Mouse (Mus musculus): ENCODE data around the gene Izumo3.
"Not testable (repeated sequence)": the region's sequence is repeated elsewhere in the genome, so short reads cannot be mapped to it uniquely, and the experiment has no call there.

Gene Izumo3

DNA sequence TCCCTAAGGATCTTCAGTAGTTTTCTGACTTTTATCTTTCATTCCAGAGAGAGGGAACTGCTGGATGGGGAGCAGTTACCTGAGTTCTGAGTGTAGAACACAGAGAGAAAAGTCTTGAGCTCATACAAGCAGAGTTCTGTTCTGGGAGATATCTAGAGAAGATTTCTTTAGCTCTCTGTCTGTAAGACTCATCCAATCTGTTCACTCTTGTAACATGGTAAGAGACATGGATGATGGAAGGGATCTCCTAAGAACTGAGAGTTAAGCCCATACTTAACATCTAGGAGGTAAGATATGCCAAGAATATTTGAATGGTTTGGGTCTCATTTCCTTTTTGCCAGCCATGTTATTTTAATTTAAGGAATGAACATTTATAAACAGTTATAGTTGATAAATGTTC, at the start of gene Izumo3:
Gene Izumo3, minus strand, starts transcription at position 101 of the 400 bp plus-strand sequence.
- no peak for DNase-seq

DNA sequence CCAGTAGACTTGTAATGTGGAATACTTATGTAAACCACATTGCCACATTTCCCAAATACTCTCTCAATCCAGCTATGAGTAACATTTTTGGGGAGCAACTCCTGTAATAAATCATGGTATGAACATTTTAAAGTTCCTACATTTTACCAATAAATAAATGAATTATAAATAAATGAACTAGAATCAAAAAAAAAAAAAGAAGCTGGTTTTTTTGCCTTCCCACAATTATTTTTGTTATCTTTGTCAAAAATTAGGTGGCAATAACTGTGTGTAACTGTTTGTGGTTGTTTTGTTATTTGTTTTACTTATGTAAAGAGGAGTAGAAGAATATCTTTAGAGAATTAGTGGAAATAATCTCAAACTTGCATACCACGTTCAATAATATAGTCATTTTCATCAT, 44.6 kb upstream of the Izumo3 start, which contains the start of gene Gm12666:
Gene Gm12666, minus strand, starts transcription at position 101 of the 400 bp plus-strand sequence.
- not testable (repeated sequence) for DNase-seq

DNA sequence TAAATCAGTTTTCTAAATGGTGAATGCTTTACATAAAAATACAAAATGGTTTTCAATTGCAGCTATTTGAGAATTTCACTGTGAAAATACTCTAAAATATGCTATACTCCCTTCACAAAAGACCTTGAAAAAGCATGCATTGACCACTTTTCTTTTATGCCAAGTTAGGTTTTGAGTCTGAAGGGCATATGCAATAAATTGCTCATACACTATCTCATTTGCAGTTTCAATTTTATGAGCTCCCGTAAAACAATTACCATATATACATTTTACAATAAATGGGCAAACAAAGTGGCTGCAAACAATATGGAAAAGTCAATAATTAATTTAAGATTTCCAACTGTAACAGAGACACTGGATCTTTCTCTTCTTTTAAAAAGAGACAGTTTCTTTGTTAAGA, 5.6 kb upstream of the Izumo3 start:
- no peak for DNase-seq

DNA sequence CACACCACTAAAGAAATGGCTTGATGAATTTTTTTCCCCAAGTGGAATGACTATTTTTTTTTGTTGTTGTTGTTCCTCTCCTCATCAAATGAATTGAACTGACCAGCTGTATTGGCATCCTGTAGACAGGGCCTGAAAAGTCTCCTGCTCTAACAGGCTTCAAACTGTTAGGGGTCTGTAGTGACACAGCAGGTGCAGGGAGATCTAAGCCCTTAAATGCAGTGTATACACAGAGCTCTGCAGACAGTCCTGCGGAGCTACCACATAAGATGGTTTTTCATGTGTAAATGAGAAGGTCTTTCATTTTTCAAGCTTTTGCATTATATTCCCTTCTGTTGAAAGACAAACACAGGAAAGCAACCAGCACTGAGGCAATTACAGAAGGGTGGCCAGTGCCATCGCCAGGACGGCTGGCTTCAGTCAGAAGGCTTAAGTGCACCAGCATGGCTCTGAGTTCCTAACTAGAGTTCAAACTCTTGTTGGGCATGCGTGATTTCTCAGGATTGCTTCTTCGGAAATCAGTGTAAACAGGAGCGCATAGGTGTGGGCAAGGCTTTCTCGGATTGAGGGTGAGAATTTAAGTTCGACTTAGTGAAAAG, 35.5 kb downstream of the Izumo3 start:
- DNase-seq, result no peak

DNA sequence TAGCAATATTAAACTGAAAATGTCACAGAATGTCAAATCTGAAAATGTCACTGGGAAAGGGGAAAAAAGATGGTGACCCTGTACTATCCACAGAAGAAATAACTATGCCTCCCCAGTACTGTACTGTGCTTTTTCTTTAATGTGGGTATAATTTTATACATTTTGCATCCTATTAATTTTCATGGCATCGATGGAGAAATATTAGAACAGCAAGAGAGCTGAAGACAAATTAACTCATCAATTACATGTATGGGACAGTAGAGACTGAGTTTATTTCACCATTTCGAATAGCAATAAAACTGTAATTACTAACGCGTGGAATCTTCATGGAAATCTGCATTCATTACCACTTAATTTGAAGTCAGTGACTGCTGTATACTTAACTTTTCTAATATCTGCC, 49.6 kb downstream of the Izumo3 start:
- no peak for DNase-seq

DNA sequence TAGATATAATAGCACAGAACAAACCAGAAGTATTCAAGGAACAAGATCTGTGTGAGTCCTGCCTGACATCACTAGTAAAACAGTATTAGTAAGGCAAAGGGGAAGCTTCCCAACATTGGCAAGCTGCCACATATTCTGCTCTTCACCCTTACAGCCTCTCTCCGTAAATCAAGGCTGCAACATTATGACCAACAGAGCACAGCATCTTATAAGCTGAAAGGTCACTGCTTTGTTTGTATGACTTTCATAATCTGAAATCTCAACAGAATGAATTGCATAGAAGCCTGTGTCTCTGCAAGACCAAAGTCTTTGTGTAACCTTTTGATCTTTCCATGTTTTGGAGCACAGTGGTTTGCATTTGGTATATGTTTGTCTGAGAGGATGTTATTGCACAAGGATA, 51.1 kb downstream of the Izumo3 start:
- DNase-seq, result no peak
